Mouse (Mus musculus) brain, embryonic 14.5 days (tissue): Measurements from ENCODE around the gene Bicra. TPM values are rescaled to one million over a fixed set of nuclear protein-coding genes. Genes with fewer than 3 reads are reported as not detected.
A peak's percentile ranks its signal among the peaks of the same experiment; 100 is the strongest.

Experiments
- DNase-seq: peaks from one replicate; pipeline ENCODE4 v3.0.0-alpha.2; 2011; ENCODE audit warnings: low read depth
- CTCF ChIP-seq: fragments of 200-500 bp; IDR thresholded peaks from 2 replicates; pipeline ENCODE4 v1.5.1; 2012; ENCODE audit warnings: inconsistent platforms, mild to moderate bottlenecking, moderate library complexity, borderline replicate concordance; ENCODE audit not compliant: insufficient read depth, insufficient read length; ENCODE audit errors: extremely low read depth
- POLR2A ChIP-seq: fragments of 200-500 bp; IDR thresholded peaks from 2 replicates; pipeline ENCODE4 v1.6.1; 2012; ENCODE audit warnings: mild to moderate bottlenecking, inconsistent platforms, borderline replicate concordance; ENCODE audit not compliant: poor library complexity, insufficient read depth, insufficient read length, severe bottlenecking; ENCODE audit errors: extremely low read depth
- polyA plus RNA-seq: library from polyadenylated mRNA; depleted of rRNA; stranded (reverse); fragments of >200 nt; gene quantifications from 2 replicates; pipeline ENCODE4 v1.2.3, GENCODE M21; 2012

The Bicra gene
- polyA plus RNA-seq, 1 experiment, result 28.5 TPM

DNA sequence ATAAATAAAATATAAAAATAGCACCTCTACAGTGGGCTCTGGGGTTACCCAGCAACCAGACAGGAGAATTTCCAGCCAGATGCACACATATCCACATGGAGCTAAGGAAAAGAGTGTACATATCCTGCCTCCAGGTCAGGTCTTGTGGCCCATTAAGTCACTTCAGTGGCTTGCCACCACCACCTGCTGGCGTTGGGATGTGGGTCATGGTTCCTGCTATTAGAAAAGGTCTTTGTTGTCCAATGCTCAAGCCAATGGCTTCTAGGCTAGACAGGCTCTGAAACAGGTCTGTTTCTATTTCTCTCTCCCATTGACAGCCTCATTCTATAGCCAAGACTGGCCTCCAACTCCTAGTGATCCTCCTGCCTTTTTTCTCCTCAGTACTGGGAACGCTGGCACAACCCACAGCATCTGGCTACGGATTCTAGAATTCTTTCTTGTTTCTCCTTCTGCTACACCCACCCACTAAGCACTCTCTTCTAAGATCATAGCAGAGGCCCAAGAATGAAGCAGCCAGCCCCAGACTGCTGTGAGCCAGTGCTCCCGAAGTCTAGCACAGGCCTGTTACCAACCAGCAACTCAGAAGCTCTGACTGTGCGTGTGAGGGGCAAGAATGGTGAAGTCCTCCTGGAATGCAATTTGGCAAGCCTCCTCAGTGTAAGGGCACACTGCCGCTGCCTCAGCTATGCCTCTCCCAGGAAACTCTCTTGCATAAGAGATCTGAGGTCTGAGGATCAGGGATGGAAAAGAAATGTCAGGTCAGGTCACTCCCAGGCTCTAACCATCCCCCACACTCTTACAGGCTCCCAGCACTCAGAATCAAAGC is 19.4 kb downstream of the Bicra start:
- DNase-seq, result no peak

GRCm38 (mm10) chr7:16024603-16025222 is 23.0 kb downstream of the Bicra start:
- TF ChIP-seq CTCF (no peak), POLR2A (no peak)
- no peak for DNase-seq

More for the DNA sequence above, 19.4 kb downstream of the Bicra start:
- no peak for TF ChIP-seq POLR2A
- no peak for TF ChIP-seq CTCF

GRCm38 (mm10) chr7:16019256-16020094 is 28.2 kb downstream of the Bicra start:
- TF ChIP-seq POLR2A, result no peak
- no peak for TF ChIP-seq CTCF

GRCm38 (mm10) chr7:16018016-16018810 is 29.5 kb downstream of the Bicra start:
- DNase-seq, result no peak
- TF ChIP-seq CTCF, result no peak
- TF ChIP-seq POLR2A, result no peak

More at GRCm38 (mm10) chr7:16019256-16020094, 28.2 kb downstream of the Bicra start:
- no peak for DNase-seq

DNA sequence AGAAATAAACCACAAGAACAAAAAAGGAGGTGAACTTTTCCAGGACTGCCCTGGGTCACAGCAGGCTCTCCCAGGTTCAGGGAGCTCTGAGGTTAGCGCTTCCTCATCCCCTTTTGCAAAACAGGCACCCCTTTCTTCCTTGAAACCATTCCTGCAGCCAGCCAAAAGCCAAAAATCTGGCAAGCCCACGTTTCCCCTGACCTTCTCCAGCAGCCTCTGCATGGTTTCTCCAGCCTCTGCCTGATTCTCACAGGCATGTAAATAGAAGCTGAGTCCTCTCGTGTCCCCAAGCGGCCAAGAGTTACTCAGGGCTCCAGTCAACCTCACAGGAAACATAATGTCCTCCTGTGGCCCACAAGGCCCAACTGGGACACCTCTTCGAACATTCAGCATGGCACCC is 32.3 kb downstream of the Bicra start:
- TF ChIP-seq POLR2A (no peak), CTCF (no peak)
- no peak for DNase-seq

DNA sequence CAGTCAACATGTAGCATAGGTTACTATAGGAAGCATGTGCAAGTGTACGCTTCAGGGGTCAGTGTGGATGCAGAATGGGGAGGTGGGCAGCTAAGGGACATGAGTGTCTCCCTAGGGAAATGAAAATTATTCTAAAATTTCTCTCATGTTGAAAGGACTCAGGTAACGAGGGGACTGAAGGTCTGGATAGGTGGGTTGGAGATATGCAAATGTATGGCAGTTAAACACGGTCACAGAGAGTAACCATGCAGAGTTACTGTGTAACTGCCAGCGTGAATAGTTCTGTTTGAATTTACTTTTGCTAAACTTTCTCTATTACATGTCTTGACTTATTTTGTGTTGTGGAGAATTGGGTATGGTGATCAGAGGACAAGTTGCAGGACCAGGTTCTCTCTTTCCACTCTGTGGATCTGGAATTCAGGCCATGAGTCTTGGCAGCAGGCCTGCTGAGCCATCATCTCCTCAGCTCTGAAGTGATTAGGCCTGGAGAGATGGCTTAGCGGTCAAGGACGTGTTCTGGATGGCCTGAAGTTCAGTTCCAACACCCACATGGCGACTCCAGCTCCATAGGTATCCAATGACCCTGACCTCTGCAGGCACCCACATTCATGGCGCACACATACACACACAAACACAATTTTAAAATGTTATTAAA is 33.1 kb downstream of the Bicra start:
- no peak for DNase-seq
- TF ChIP-seq POLR2A (no peak), CTCF (no peak)

DNA sequence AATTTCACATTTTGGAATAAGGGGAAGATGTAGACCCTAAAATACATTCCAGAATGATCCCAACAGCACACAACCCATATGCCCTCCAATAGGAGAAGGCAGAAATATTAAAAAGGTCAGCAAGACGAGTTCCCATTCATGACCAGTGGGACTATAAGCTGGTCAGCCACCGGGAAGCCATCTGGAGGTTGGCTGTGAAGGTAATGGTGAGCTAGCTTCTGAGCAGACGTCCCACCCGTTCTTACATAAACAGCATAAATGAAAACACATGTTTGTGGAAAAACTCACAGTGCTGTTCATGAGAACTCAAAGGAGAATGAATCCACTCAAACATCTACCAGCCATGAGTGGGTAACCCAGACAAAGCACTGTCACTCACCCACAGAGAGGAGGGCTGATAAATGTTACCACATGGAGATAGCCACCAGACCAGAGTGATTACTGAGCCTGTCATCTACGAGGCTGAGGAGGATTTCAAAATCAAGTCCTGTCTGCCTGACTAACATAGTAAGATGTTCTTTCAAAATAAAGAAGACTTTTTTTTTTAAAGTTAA is 33.9 kb downstream of the Bicra start:
- no peak for TF ChIP-seq CTCF
- no peak for TF ChIP-seq POLR2A
- no peak for DNase-seq

GRCm38 (mm10) chr7:16012576-16013263 is 35.0 kb downstream of the Bicra start:
- no peak for DNase-seq
- TF ChIP-seq CTCF, result peak; percentile 56; the same call in 1 of the 2 replicates
- TF ChIP-seq POLR2A, result no peak

DNA sequence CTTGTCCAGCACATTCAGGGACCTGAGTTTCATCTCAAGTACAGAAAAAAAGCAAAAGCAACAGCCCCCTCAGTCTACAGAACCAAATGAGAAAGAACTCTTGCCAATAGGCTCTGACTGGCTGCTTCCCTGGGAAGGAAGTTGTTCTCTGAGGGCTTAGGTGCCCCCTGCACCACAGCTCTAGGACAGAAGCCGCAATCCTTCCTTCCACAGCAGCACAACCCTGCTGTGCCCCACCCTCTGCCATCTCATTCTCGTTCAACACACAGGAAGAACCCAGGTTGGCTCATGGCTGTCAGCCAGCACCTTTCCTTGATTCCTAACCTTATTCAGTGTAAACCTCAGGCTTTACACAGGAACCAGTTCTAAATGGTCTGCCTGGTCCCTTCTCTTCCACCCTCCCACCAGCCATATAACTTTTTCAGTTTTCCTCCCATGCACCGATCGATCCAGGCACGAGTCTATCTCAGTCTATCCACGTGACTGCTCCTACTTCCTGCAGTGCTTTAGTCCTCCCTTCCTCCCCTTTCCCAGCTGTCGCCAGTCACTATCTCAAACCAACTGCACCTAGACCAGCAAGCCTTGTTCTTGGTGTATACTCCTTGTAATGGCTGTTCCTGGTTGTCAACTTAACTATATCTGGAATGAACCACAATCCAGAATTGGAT is 36.2 kb downstream of the Bicra start:
- TF ChIP-seq CTCF, result no peak
- TF ChIP-seq POLR2A, result no peak
- DNase-seq, result no peak

GRCm38 (mm10) chr7:16010649-16011048 is 37.1 kb downstream of the Bicra start:
- no peak for DNase-seq

More at GRCm38 (mm10) chr7:16010649-16011048, 37.1 kb downstream of the Bicra start:
- TF ChIP-seq POLR2A, result no peak
- no peak for TF ChIP-seq CTCF
